Mouse (Mus musculus) left cerebral cortex, postnatal 4 days (tissue): ENCODE measurements around the gene Kif21a. TPM values are rescaled to one million over a fixed set of nuclear protein-coding genes. Genes with fewer than 3 reads are reported as not detected.

Experiments
- DNase-seq: peaks from one replicate; pipeline ENCODE4 v3.0.0-alpha.2; 2022
- intact Hi-C: fragments of 180-260 bp; cut with DNase I; formaldehyde crosslinking; loops from one replicate; pipeline ENCODE4 v1.15.1; 2025
- total RNA-seq, 2 experiments: library from RNA; stranded (reverse); gene quantifications; 2 replicates each; pipeline ENCODE4 v1.2.3; 2021

Kif21a gene
- 10 to 100 TPM; 69.9 to 70.0 TPM for total RNA-seq

DNA sequence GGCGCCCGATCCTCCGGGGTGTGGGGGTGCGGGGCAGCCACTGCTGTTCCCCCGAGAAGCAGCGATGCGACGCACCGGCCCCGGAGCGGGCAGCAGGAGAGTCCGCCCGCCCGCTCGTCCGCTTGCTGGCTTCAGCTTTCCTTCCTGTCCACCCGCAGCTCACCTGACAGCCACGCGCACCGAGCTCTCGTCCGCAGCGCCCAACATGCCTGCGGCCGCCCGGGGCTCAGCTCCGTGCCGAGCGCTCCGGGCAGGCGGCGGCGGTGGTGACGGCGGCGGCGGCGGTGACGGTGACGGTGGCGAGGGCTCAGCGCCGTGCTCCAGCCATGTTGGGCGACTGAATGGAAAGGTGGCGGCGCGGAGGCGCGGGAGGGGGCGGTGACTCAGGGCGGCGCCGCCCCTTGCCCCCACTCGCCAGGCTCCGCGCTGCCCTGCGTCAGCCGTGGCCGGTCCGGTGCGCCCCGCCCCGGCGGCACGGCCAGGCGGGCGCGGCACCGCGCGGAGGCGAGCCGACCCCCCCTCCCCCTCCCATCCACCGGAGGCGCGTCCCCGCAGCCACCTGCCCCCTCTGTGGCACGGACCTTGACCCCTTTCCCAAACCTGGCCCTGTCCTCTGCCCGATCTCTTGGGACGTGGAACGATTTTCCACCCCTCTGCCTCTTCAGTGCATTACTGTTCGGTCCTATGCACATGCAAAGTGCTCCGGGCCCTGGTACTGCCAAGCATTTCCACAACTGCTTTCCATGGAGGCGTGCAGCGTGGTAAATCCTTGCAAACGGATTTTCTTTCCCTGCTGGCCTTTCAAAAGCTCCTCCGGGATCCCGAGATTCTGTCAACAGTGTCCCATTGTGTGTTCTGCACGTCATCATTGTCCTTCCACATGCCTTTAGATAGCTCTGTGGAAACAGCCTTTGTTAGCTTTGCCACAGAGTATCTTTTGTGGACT, at the start of gene Kif21a:
Kif21a (minus strand) TSS at position 453 of the 946 bp plus-strand sequence.
- DNase-seq, result peak; percentile 85
- intact Hi-C loops, result no loop called here

DNA sequence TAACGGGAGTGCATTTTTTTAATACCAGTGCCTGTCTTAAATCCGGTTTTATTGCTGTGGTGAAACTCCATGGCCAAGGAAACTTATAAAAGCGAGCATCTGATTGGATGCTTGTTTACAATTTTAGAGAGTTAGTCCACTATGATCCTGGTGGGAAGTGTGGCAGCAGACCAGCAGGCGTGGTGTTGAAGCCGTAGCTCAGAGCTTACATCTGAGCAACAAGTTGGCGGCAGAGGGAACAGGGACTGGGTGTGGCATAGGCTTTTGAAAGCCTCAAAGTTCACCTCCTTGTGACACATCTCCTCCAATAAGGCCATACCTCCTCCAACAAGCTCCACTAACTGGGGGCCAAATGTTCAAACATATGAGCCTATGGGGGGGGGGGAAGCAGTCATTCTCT, 46.9 kb upstream of the Kif21a start:
- intact Hi-C loops, result no loop called here

DNA sequence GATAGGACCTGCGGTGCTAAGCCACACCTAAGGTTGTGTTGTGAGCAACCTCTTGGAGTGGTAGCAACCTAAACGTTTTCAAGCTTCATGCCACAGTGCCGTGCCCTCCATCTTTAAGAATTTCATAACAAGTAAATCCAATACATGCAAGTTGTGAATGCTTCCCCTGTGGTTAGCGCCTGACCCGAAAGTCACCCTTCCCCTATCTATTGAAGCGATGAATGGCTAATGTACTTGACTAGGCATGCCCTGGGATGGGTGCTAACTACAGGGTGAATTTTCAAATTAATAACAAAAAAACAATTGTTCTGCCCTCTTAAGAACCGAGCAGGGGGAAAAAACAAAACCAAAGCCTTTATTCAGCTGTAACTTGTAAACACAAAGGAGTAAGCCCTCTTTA, 39.7 kb upstream of the Kif21a start:
- intact Hi-C loops, result no loop called here
- no peak for DNase-seq

More for the DNA sequence above, 46.9 kb upstream of the Kif21a start:
- no peak for DNase-seq

DNA sequence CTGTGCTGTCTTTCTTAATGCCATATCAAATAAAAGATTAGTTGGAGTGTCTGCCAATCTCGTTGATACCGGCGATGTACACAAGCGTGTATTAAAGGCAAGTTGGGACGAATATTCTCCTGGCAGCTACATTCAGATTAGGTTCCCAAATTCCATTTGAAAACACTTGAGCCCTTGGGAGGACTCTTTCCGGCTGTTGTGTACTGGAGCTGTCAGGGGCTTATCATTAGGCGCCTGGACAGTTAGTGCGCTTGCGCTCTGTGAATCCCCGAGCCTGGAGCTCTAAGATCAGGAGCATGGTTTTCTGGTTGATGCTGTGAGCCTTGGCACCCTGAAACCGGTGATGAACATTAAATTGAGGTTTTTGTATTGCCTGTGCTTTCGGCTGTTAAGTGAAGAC, 38.3 kb upstream of the Kif21a start:
- intact Hi-C loops, result no loop called here
- DNase-seq, result no peak

DNA sequence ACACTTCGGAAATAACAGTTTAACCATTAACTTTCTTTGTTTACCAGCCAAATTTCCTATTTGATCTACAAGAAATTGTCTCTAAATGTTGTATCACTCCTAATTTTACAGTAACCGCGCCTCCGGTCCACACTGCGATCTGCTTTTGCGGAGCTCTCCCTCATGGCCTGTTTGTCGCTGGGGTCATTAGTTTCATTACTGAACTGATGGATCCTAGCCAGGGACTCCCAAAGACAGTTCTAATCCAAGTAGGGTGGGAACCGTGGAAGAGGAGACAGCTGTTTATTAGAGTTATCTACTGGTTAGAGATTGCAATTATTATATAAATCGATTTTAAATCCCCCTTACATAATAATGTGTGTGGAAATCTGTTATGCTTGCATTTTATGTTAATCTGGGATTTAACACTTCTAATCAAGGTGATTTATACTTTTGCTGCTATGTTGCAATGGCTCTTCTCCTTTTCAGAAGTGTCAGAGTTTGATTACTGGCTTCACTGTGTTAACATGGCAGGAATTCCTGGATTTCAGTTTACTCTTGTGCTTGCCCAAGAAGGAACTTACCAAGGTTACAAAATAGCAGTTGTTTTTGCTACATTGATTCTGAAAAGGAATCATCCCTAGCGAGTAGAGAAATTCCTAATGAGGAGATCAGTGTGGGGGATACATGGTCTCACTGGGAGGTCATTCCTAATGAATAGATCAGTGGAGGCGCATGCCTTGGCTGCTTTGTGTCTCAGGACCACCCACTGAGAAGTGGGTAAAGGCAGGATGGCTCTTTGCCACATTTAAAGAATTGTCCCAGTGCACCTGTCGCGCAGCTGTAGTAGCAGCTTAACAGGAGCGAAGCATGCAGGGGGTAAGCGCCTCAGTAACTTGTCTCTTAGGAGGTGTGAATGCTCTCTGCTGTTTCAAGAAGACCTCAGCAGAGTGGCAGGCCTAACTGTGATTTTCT, 28.0 kb upstream of the Kif21a start:
- intact Hi-C loops, result loop anchor here (10.0 kb wide), 1 partner anchor 57 kb away; no protein-coding TSS in a partner anchor
- DNase-seq, result no peak

DNA sequence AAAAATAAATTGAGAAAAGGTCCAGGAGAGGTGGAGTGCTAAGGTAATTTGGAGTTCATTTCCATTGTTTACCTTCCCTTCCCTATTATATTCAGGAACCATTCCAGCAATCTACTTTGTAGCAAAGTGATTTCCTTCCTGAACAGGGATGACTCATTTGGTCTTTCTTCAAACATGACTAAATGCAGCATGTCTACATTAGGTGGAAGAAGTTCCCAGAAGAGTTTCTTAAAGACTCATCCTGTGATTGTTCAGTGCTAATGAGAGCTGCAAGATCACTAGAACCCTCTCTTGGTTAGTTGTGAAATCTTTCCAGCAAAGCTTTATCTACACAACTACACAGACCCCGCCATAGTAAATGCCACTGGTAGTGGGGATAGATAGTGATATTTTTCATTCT, 22.7 kb upstream of the Kif21a start:
- intact Hi-C loops, result loop anchor here (10.0 kb wide), 1 partner anchor 62 kb away; no protein-coding TSS in a partner anchor
- DNase-seq, result no peak

DNA sequence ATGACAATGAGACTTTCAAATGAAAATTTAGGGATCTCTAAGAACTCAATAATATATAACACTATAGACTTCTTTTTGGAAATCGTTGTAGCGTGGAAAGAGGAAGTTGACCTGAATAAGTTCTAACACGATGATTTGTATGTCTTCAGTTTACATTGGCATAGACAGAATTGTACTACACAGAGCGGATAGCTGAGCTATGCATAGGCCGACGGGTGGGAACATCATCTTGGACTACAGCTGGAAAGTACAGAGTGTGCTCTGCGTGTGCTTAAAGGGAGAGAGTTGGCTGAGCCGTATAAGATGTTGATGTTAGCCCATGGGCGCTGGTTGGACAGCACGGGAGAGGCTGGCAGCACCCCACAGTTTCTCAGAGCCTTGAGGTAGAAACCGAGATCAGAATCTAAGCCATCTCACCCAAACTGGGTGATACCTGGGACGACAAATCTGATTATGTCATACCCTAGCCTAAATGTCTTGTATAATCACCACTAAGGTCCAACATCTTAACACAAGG, 14.6 kb upstream of the Kif21a start:
- intact Hi-C loops, result no loop called here
- DNase-seq, result no peak

DNA sequence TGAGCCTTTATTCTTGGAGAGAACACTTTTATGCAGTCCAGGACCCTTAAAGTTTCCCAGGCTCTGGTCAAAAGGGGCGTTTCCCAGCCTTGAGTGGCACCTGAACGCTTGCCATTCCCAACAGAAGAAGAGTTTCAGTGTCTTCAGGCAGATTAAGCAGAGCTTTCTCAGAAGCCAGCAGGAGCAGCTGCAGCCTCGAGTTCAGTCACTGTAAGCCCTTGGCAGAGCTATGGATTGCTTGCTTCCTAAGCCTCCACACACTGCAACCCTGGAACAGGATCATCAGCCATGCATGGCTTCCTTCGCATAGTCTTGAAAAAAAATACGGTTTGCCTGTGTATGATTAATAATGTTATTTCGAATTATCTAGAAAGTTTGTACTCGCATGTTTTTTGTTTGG, 14.1 kb upstream of the Kif21a start:
- DNase-seq, result peak; percentile 60
- intact Hi-C loops, result no loop called here

DNA sequence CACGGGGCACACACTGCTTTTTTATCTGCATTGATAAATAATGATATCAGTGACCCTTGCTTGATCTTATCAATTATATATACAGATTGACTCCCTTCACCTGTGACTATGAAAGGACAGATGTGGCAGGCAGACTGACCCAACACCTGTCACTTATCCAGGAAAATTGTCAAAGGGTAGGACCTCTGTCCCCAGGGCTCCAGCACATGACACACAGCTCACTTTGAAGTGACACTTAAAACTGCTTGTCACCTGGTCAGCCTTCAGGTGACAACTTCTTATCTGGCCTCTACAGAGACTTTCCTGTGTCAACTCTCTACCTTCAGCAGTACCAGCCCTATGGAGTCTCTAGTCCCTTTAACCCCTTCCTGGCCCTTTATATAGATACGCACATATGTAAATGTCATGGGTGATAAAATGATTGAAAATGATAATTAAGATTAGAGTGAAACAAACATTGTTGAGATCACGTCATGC, 7.2 kb upstream of the Kif21a start:
- no peak for DNase-seq
- intact Hi-C loops, result no loop called here

DNA sequence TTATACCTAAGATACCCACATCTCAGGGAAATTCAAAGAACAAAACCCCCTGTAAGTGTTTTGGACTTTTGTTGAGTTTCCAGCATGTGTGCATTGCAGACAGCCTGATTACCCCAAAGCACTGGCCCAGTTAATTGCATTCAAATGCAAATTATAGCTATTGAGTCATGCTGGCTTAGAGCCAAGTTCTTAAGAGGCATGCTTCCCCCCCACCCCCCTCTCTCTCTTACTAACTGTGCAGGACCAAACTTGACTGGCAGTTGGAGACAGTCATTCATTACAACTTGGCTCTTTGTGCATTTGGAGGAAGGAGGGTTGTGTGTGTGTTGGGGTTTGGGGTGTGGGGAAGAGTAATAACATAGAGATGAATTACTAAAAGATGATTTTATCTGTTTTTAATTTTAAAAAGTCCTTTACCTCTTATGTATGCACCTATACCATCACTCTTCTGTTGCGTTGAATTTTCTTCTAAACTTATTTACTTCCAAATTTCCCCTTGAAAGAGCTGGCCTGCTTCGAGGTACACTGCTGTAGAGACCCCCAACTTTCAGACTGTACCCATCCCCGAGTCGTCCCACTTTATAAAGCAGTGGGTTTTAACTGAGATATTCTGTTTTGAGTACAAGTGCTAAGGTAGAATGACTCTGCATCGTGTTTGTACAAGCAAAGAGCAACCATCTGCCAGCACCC, 6.6 kb upstream of the Kif21a start:
- DNase-seq, result peak; percentile 13
- intact Hi-C loops, result no loop called here

DNA sequence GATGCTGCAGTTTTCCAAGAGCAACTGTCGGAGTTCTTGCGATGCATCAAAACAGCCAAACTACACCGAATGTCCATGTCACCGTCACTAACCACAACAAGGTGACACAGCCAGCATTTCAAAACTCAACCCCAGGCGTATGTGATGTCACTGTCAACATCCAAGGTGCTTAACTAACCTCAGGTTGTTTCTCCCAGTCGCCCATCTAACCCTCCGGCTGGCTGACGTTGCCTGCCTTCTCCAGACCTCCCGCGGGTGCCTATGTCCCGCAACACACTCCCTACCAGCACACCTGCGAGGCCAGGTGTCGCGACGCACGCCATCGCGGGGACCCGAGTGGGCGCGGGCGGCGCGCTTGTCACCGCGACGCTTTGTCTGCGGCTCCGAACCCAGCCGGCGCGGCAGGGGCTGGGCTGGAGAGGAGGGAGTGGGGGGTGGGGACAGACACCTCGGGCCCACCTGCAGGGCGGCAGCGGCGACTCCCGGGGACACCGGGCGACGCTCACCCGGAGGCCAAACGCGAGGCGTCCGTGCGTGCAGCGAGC, 725 bp downstream of the Kif21a start:
- no peak for DNase-seq
- intact Hi-C loops, result no loop called here

DNA sequence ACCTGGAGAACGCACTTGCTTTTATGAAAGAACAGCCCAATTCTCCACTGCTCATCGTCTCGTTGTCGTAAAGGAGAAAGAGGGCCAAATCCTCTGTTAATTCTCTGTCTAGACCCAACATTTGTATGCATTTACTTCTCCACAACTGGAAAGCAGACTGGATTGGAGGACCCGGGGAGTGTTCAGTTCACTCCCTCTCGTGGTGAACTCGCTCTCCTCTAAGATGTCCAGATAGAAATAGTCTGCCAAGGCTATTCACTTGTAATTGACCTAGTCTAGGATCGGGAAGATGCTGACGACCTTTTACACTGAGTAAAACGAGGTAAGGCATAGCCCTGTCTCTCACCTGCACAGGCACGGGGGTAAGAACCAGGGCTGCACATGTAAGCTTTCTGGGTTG, 2.1 kb downstream of the Kif21a start:
- intact Hi-C loops, result no loop called here
- DNase-seq, result no peak

DNA sequence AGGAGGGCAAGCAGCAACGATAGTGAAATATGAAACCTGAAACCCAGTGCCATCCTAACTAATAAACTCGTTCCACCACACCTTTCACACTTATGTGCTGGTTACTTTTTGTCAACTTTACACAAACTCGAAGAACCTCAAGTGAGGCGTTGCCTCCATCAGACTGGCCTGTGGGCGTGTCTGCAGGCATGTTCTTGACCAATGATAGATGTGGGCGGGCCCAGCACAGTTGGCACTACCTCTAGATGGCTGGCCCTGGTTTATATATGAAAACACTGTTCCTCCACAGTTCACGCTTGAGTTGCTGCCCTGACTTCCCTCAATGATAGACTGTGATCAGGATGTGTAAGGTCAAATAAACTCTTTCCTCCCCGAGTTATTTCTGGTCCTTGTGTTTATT, 3.2 kb downstream of the Kif21a start:
- peak; percentile 39 for DNase-seq
- intact Hi-C loops, result no loop called here

DNA sequence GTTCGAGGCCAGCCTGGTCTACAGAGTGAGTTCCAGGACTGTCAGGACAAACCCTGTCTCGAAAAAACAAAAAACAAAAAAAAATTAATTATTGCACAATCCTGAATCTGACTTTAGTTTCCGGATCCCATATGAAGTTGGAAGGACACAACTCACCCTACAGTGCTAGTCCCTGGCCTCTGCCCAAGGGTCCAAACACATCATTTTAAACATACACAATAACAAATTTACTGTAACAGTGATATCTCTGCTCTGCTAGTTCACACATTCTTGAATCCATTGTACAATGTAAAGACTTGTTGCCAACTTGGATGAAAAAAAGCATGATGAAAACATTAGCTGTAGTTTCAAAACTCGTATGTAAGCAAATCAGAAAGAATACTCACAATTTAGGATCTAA, 6.5 kb downstream of the Kif21a start:
- DNase-seq, result no peak
- intact Hi-C loops, result no loop called here

DNA sequence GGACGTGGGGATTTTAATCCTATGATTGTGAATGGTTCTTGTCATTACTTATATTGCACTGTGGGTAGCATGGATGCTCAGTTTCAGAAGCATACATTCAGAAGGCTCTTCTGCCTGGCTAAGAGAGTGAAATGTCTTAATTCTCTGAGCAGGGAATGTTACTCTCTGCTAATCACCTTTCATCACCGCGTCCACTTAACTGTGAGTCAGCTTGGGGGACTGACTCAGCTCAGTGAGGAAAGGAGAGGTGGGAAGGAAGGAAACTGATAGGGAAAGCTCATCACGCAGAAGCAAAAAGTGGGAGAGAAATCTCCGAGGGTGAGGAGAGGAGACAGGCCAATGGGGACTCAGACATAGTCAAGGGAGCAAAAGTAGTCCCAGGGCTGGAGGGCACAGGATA, 10.9 kb downstream of the Kif21a start:
- no peak for DNase-seq
- intact Hi-C loops, result no loop called here

DNA sequence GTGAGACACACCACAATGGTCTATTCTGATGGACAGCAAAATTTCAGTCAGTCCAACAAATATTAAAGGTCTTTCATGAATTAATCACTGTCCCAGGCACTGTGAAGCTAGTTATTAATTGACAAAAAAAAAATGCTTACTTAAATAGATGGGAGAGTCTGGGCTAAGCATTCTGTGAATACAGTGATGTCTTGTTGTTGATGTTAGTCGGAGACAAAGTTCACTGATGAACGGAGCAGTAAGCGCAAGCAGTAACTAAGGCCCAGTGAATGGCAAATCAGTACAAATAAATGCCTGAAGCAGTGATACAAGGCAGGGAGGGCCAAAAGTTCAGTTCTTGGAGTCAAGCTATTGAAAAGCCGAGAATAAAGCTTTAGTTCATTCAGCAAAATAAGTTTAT, 15.7 kb downstream of the Kif21a start:
- no peak for DNase-seq
- intact Hi-C loops, result no loop called here

DNA sequence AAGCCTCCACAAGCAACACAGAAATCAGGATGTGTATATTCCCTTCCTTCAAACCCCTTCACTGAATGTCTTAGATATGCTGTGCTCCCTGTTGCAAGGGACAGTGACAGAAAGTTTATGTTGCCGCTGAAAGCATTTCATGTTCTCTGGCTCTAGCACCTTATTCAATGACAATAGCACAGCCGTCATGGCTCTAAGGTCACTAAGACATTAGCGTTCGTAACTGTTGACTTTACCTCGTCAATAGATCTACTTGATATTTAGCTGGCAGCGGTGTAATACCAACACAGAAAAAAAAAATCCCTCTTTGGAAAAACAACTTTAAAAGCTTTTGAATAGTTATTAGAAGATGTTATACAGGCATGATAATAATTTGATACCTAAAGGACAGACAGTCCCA, 16.2 kb downstream of the Kif21a start:
- intact Hi-C loops, result no loop called here
- DNase-seq, result no peak

DNA sequence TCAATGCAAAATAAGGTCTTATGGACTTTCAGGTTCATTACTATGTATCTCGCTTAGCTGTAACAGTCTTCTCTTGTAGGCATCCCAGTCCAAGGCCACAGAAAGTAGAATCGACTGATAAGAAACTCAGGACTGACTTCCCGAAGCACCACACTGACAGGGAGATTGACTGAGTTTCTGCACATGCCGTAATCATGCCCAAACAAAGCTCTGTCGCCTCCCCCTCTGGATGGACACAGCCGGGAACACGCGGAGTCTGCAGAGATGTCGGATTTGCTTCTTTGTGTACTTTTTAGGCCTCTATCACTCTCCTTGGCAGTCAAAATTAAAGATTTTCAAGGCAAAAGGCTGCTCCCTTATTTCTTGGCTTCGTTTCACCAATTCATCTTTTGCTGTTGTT, 20.8 kb downstream of the Kif21a start:
- no peak for DNase-seq
- intact Hi-C loops, result no loop called here

DNA sequence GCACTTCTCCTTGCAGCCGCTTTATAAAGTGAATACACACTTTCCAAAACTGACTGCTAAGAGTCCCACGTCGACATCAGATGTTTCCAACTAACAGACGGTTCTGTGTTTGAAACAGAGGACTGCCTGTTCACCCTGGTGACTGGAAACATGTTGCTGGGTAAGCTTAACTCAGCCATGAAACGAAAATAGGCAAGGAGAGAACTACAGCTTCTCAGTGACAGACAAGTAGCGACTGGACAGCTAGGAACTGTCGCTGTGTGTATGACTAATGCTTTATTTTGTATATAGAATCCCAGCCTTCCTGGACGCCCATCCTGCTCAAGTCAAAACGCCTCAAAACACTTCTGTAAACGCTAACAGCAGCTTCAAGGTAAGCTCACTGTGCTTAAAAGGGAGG, 21.3 kb downstream of the Kif21a start:
- DNase-seq, result no peak

DNA sequence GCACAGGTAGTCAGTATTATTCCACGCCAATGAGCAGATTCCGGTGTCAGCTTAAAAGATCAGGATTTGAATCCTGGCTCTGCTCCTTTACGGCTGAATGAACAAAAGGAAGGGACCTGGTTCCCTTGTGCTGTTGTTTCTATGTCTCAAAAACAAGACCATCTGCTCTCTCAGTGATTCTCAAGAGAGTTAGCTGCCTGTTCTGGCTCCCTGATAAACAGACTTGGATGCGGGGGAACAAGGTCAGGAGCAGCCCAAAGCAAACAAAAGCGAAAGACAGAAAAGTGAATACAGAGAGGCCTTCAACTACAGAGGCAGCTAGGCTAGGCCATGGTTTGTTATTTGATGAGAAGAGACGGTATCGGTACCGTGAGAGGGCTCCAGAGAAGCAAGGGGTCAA, 27.5 kb downstream of the Kif21a start:
- no peak for DNase-seq
- intact Hi-C loops, result no loop called here

More for the DNA sequence above, 21.3 kb downstream of the Kif21a start:
- intact Hi-C loops, result no loop called here
